Mouse (Mus musculus): ENCODE measurements at regions not wholly inside any gene's neighbourhood (a gene's known extent, or its start where the extent isn't known, plus 50 kb on each side); places are given as distances from the start of the nearest gene placed in this dataset.

DNA sequence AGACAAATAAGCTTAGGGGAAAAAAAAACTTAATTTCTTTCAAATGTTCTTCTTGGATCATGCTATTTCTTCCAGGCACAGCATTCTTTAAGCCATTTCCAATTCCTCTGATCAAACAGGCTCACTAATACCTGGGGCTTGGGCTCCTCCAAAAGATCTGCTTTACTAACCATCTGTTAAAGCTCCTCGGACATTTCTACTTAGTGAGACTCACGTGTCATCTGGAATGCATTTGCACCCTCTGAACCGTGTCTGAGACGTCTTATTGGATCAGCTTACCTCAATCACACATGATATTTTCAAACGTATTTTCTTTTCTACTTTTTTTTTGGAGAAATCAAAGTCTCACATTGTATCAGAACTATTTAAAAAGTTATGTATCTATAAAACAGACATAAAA lies 132.4 kb downstream of the Npr3 start:
- DNase-seq (ENCODE audit: low spot score) = no peak

DNA sequence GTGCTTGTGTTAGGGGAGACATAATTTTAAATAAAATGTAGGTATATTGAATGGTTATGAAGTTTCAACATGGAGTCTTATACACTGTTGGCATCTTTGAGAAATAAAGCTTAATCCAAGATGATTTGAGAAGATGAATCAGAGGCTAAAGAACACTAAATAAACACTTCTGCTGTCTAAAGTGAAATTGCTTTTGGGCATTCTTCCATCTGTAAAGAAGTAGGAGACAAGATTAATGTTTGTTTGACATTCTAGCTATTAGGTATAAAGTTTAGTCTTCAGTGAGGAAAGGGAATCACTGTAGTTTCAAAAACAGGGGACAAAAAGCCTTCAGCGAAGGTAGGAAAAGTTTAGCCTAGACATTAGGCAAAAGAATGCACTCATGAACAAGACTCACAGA lies 136.5 kb downstream of the Npr3 start:
- no peak for DNase-seq (ENCODE audit: low spot score)

DNA sequence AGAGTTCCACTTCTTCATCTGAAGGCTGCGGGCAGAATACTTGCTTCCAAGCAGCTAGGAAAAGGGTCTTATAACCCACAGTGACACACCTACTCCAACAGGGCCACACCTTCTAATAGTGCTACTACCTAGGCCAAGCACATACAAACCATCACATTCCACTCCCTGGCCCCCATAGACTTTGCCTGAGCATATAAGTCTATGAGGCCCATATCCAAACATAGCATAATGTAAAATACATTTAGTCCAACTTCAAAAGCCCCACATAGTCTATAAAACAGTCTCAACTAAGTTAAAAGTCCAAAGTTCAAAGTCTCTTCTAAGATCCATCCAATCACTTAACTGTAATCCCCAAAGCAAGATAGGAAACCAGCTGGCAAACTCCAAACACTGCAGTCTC lies 149.1 kb downstream of the Npr3 start:
- no peak for DNase-seq (ENCODE audit: low spot score)

DNA sequence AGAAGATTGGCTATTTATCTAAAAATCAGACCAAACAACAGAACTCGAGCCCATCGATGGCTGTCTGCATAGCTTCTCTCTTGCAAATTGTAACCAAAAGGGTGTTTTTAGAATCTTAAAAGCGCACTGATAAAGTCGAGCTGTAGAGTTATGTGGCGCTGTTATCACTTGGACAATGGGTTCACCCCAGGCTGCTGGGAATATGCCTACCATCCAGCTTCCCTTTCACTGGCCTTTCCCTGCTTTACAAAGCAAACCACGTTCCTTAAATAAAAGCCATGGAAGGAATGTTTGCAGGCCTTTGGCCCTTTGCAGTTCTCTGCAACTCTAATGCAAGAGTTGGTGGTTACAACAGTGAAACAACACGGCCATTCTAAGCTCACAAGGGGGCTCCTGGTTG lies 150.3 kb downstream of the Npr3 start:
- no peak for DNase-seq (ENCODE audit: low spot score)

DNA sequence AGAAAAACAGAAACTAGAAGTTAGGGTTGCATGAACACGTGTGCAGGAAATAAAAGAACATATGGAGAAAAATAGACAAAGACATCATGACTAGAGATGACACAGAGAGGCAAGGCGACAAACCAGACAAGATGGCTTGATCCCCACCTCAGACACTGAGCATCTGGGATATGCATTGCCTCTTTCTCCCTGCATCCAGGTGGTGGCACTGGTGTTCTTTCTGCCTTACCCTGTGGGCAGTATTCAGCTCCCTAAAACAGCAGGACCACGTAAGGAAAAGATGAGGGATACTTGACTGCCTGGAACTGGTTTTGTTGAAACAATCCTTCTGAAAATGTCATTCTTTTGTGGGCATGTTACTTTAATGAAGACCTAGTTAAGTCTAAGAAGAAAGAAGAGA lies 153.9 kb downstream of the Npr3 start:
- DNase-seq (ENCODE audit: low spot score) = peak; percentile 72

DNA sequence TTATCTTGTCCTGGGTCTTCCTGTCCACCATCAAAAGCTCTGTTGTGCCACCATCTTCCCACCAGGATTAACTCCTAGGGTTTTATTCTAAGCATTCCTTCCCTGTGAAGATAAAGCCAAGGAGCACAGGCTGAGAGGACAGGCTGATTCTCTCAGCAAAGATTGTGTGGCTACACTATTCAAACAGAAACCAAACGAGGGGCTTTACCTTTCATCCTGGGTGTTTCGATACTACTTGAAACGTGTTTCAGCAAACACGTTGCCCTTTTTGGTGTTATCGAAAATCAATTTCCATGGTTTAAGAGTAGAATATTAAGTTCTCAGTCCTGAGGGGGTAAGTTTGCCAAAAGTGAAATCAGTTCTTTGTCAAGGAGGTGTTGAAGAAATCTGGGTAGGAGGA lies 156.2 kb downstream of the Npr3 start:
- no peak for DNase-seq (ENCODE audit: low spot score)

DNA sequence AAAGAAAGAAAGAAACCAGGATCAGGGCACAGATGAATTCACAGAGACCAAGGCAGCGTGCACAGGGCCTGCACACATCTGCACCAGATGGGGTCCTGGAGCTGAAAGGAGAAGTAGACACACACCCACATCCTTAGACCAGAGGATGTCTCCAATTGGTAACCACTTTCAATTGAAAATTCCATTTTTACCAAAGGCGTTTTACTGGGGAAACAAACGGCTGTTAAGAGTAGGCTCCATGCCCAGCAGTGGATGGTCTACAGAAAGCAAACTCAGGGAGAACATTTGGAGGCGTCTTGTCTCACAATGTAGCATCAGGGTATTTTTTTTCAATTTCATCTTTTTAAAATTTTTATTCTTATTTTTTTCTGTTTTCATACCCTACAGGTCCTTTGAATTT lies 157.6 kb downstream of the Npr3 start:
- DNase-seq (ENCODE audit: low spot score) = no peak

DNA sequence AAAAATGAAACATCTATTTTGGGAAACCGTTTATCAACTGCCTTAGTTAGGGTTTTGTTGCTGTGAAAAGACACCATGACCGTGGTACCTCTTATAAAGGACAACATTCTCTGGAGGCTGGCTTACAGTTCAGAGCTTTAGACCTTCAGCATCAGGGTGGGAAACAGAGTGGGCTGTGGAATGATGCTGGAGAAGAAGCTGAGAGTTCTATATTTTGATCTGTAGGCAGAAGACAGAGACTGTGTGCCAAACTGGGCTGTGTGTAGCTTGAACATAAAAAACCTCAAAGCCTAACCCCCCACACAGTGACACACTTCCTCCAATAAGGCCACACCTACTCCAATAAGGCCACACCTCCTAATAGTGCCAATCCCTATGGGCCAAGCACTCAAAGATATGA lies 158.8 kb downstream of the Npr3 start:
- no peak for DNase-seq (ENCODE audit: low spot score)

DNA sequence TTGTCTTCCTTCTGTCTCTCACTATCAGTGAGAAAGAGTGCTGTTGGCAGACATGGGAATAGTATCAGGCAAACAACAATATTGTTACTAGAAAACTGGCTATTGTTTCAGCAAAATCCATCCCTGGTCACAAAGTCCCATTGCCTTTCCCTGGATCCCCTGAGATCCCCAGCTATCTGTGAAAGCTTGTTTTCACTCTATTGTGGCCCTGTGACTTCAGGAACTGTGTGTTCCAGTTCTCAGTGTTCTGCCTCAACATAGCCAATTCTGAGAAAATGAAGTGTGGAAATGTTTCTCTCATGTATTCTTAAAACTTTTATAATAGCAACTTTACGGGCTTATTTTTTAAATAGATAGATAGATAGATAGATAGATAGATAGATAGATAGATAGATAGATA lies 160.3 kb downstream of the Npr3 start:
- no peak for DNase-seq (ENCODE audit: low spot score)

DNA sequence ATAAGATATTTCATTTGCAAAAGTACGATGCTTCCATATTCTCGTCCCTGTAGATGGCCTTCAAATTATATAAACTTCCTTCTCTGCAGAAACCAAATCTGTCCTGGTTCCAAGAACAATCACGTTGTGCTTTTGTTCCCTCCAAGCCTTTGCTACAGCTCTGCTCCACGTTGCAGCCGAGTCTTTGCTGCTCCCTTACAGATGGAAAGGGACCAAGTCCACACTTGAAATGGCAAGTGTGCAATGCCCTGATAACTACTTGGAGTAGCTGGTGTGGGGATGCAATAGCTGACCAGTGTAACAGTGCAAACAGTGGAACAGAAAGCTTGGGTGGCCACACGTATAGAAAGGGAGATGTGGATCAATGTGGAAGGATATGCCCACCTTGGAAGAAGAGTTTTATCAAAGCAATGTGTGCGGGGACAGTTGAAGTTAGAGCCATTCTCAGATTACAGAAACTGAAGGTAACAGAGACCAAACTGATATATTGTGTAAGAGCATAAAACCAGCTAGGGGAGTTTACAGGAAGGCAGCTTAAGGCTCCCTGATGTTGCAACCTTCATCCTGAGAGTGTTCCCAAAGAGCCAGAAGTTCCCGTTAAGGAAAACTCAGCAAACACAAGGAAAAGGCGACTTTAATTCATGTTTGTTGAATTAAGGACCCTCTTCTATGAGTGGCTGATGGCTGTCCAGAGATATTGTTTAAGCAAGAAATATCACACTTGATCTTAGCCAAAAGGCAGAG lies 161.3 kb downstream of the Npr3 start:
- DNase-seq (ENCODE audit: low spot score) = no peak

DNA sequence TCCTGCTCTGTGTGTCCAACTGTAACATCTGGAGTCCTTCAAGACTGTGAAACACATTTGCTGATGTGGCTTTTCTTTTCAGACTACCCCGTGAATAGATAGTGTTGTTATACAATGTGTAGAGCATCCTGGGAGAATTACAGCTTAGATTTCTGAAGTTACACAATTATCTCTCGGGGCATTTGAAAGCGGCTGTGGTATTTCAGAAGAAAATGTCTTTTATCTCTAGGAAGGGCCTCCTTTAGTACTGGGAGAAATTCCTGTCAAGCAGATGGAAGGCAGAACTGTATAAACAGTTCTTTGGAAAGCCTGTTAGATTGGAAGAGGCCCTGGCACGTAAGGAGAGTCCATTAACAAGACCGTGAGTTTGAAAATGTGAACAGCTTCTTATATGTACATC lies 162.2 kb downstream of the Npr3 start:
- no peak for DNase-seq (ENCODE audit: low spot score)

DNA sequence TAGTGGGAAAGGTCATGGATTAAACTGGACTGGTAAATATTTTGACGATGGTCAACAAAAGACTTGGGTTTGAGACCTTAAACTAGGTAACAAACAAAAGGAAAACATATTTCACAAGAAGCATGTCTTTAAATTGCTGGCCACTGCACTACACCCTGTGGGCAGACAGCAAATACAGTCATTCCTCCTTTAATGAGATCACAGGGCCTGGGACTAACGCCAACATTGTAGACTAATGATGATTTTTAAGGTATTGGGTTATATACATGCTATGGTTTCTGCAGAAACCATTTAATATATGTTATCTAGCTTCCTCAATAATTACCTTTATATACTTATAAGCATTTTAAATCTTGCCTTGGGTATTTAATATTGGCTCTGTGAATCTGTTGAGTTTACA lies 162.8 kb downstream of the Npr3 start:
- DNase-seq (ENCODE audit: low spot score) = no peak

DNA sequence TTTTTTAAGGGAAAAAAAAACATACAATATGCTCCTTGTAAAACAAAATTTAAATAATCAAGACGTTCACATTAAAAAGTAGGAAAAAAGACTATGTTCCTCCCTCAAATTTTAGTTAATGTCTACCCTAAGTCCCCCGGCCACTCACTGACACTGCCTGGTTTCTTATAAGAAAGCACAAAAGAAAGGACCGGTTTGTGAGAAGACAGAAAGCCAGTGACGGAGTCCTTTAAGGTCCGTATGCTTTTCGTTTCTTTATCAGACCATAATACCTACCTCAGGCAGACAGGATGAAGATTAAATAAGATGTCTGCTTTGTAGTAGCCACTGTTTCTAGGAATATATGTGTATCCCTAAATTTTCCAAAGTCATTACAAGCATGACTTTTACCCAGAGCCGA lies 164.3 kb downstream of the Npr3 start:
- DNase-seq (ENCODE audit: low spot score) = no peak

DNA sequence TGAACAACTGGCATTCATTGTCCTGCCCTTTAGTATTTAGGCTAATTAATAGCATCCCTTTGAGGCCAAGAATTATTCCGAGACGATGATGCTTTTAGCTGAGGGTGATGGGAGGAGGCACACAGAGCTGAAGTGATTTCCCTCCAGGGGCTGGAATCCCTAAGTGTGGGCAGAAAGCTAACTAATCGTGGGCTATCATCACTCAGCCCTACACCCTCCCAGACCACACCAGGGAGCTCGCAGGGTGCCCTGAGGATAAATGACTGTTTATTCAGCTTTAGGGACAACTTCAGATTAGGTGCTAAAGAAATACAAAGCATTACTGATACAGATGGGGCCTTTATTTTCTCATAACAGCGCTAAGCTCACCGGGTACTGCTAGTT lies 164.7 kb downstream of the Npr3 start:
- DNase-seq (ENCODE audit: low spot score) = no peak

DNA sequence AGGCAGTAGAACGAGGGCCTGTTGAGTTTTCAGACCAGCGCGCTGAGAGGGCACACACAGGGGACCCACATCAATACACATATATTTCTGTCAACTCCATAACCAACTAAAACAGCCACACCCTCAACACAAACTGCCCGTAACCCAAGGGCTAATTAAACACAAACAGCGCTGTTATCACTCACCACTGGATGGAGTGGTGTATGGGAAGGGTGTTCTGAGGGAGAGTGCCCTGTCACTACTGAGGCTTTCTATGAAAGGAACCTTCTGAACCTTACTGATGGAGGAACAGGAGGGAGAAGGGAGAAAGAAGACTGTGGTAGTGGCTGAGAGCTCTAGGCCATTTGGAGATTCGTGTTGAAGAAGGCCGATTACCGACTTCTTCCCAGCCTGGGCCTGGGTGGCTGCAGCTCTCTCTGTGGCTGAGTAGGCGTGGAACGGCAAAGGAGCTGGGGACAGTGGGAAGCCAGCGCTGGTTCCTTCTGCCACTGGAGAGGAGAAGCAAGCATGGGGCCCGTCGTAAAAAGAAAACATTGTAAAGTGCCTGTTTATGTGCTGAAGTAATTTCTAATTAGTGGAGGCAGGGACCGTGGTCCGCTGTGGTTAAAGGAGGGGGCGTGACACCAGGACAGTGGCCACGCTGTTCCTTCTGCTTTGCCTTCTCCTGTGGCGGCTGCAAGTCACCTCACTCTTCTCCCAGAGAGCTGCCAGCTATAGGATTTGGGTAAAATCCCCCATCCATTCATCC lies 165.3 kb downstream of the Npr3 start:
- no peak for DNase-seq (ENCODE audit: low spot score)

DNA sequence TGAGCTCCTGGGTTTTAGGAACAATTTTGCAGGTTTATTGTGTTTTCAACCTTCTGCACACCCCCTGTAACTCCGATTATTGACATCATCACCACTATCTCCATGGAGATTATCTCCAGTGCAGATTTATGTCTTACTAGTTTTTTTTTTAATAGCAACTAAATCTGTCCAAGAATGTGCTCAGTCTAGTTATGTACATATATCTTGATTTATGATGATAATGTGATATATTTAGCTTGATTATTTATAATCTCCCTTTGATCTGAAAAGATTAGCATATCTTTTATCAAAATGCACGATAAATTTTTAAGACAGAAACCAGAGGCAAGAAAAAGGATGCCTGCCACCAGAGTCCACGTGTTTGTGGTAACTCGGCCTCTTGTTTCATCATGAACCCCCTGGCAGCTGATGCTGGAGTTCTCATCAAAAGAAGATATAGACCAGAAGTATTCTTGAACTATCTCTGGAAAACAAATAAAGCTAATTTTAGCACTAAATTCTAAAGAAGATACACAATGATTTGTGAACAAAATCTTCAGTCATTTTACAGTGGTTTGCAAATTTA lies 169.6 kb downstream of the Npr3 start:
- DNase-seq (ENCODE audit: low spot score) = no peak

DNA sequence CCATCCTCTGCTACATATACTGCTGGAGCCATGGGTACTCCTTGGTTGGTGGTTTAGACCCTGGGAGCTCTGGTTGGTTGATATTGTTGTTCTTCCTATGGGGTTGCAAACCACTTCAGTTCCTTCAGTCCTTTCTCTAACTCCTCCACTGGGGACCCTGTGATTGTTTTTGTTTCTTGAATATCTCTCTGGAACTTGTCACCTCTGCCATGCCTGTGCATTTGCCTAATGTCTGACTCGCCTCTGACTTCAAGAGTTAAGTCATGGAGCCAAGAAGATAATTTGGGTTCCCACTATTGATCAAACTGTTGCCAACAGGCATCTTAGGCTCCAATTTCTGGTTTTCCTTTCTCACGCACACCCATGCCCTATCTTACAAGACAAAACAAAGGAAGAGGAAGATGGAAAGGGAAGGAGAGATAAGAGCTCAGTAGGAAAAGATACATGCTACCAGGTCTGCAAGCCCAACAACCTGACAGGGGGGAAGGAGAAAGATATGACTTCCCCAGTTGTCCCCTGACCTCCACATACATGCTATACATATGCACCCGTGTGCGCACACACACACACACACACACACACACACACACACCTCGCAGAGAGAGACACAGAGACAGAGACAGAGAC lies 172.3 kb downstream of the Npr3 start:
- no peak for DNase-seq (ENCODE audit: low spot score)

DNA sequence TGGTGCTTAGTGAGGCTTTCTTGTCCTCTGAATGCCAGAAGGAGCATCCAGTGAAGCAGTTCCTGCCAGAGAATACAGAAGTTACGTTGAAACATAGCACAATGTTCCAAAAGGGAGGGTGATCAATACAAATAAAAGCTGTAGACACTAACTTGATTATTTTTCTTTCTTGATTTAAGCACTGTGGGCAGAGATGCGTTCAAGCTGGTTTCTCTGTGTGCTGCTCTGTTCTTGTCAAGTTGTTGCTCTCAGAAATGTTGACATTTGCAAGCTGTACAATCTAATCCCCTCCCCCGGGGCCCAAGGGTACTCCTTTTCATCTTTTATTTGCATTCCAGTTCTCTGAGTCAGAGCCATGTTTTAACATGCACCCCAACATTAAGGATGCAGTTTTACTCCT lies 177.7 kb downstream of the Npr3 start:
- DNase-seq (ENCODE audit: low spot score) = no peak

DNA sequence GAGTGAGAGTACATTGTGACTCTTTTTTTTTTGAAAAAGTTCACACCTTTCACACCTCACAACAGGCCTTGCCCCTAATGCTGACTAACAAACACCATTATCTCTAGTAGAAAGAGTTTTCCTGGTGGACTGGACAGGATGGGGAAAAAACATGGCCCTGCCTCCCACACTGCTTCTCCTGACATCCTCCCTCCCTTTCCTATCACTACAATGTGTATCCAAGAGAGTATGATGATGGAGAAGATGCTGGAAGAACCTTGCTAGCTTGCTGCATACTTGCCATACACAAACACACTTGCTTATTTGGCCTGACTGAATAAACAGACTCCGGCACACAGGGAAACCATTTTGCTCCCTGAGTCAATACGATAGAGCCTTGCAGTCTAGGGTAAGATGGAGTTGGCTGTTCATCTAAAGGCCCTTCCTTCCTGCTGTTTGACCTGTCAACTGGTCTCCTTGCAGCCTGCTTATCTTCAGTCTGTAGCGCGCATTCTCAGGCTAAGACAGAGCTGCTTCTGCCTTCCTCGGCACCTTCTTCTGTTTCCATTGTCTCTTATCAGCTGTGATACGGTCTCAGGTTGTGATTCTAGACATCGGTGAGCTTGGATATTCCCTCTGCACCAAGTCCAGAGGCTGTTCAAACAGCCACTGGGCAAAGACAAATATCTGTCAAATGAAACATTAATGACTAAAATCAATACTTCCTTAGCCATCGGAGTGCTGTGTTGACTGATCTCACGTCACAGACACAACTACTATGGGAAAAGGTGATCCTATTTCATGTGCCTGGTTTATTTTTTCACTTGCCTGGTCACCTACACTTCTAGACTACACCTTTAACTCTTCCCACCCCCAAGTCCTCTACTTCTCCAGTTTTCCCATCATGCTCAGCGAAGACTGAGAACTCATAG lies 181.2 kb downstream of the Npr3 start:
- DNase-seq (ENCODE audit: low spot score) = no peak

DNA sequence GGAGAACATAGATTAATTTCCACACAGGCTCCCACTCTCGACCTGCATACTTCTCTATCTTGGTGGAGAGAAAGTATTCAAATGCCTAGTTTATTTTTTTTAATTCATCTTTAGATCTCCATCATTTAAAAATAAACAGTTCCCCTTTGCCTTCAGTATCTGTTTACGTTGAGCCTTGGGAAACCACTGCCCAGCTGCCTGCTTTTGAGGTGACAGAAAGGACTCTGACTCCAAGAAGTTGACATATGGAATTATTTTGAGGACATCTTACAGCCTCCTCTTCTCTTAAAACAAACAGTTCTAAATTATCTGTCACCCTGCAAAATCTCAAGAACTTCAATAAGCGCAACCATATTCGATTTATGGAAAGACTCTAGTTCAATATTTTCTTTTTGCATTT lies 186.4 kb downstream of the Npr3 start:
- no peak for DNase-seq (ENCODE audit: low spot score)

DNA sequence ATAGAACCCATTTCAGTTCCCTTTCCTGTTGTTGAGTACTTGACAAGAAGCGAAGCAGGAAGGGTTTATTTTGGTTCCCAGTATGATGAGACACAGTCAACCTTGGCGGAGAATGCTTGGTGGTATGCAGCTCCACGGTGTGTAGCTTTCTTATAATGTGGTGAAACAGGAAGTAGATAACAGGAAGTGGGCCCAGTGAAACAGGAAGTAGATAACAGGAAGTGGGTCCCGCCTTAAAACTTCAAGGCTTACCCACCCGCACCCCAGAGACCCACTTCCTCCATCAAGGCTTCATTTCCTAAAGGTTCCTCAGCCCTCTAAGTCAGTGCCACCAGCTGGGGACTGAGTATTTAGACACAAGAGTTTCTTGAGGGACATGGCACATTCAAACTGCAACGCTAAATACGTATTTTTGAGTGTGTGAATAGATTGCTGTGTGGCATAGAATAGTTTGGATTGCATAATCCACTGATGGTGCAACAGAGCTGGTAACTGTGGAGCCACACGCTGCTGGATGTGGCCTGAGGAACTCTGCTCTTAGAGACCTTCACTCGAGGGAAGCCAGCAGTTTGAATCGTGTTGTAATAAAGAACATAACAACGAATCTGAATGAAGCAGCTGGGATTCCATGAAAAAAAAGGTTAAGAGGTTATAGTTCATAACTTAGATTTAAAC lies 190.8 kb downstream of the Npr3 start:
- no peak for DNase-seq (ENCODE audit: low spot score)

All from testis, postnatal 10 days (tissue).